Mouse (Mus musculus) MEL (cell line): ENCODE data around the gene Rrad. TPM values are rescaled to one million over a fixed set of nuclear protein-coding genes. Genes with fewer than 3 reads are reported as not detected.
"Not testable (repeated sequence)": the region's sequence is repeated elsewhere in the genome, so short reads cannot be mapped to it uniquely, and the experiment has no call there.

Experiments used
- DNase-seq: peaks from one replicate; pipeline ENCODE4 v3.0.0; 2011; ENCODE audit warnings: low read depth, low spot score
- H3K27ac ChIP-seq: 2 replicates; pipeline ENCODE4 v1.5.1; 2012; ENCODE audit warnings: low read depth, mild to moderate bottlenecking, control low read depth, low read length, moderate library complexity; ENCODE audit not compliant: control insufficient read depth
- H3K27me3 ChIP-seq, 2 experiments: fragments of 150-350 bp in 1 of 2; sonication (generic) in 1 of 2; 2 replicates each; pipeline ENCODE4 v1.6.1; 2012; ENCODE audit warnings: low read length in 2 of 2, mild to moderate bottlenecking in 2 of 2, improper control_type of control experiment in 1 of 2, moderate library complexity in 1 of 2; ENCODE audit not compliant: insufficient read depth in 2 of 2, control insufficient read depth in 1 of 2
- H3K36me3 ChIP-seq, 2 experiments: 2 replicates each; pipeline ENCODE4 v1.6.1; 2012 to 2014; ENCODE audit warnings: low read length in 2 of 2, improper control_type of control experiment in 1 of 2, inconsistent platforms in 1 of 2, mild to moderate bottlenecking in 1 of 2; ENCODE audit not compliant: insufficient read depth in 2 of 2, control insufficient read depth in 1 of 2
- H3K4me1 ChIP-seq, 2 experiments: fragments of 150-350 bp in 1 of 2; sonication (generic) in 1 of 2; 2 replicates each; pipeline ENCODE4 v1.6.1; 2012; ENCODE audit warnings: low read length in 2 of 2, improper control_type of control experiment in 1 of 2, mild to moderate bottlenecking in 1 of 2; ENCODE audit not compliant: insufficient read depth in 2 of 2, control insufficient read depth in 1 of 2
- H3K4me3 ChIP-seq, 2 experiments: fragments of 150-350 bp in 1 of 2; sonication (generic) in 1 of 2; 2 replicates each; pipeline ENCODE4 v1.5.1; 2012; ENCODE audit warnings: low read depth in 2 of 2, low read length in 2 of 2, mild to moderate bottlenecking in 2 of 2, moderate library complexity in 2 of 2, control low read depth in 1 of 2, improper control_type of control experiment in 1 of 2; ENCODE audit not compliant: control insufficient read depth in 1 of 2, insufficient read depth in 1 of 2
- H3K79me2 ChIP-seq: 2 replicates; pipeline ENCODE4 v1.6.1; 2012; ENCODE audit warnings: mild to moderate bottlenecking, low read length, moderate library complexity; ENCODE audit not compliant: control insufficient read depth, poor library complexity, insufficient read depth
- H3K9ac ChIP-seq: 2 replicates; pipeline ENCODE4 v1.6.1; 2012; ENCODE audit warnings: low read depth, mild to moderate bottlenecking, control low read depth, low read length, moderate library complexity; ENCODE audit not compliant: control insufficient read depth, poor library complexity, severe bottlenecking
- H3K9me3 ChIP-seq: fragments of 150-350 bp; sonication (generic); replicated peaks from 2 replicates; pipeline ENCODE4 v1.6.1; 2012; ENCODE audit warnings: mild to moderate bottlenecking, low read length, improper control_type of control experiment, moderate library complexity; ENCODE audit not compliant: insufficient read depth
- CTCF ChIP-seq, 3 experiments: IDR thresholded peaks in 2 of 3; conservative IDR thresholded peaks in 1 of 3; 2 replicates each; pipeline ENCODE4 v1.5.1; 2011 to 2012; ENCODE audit warnings: low read length in 3 of 3, low read depth in 2 of 3, mild to moderate bottlenecking in 2 of 3, improper control_type of control experiment in 1 of 3, inconsistent platforms in 1 of 3, mixed read lengths in 1 of 3, moderate library complexity in 1 of 3; ENCODE audit not compliant: control insufficient read depth in 1 of 3, insufficient read depth in 1 of 3, poor library complexity in 1 of 3, severe bottlenecking in 1 of 3
- E2F4 ChIP-seq: IDR thresholded peaks from 2 replicates; pipeline ENCODE4 v1.6.1; 2011; ENCODE audit warnings: low read depth, low read length, improper control_type of control experiment, borderline replicate concordance
- JUND ChIP-seq: IDR thresholded peaks from 2 replicates; pipeline ENCODE4 v1.6.1; 2011; ENCODE audit warnings: low read depth, mild to moderate bottlenecking, improper control_type of control experiment, low read length
- KAT2A ChIP-seq: conservative IDR thresholded peaks from 2 replicates; pipeline ENCODE4 v1.6.1; 2012; ENCODE audit warnings: low read depth, low read length, improper control_type of control experiment, inconsistent platforms
- MAZ ChIP-seq: IDR thresholded peaks from 2 replicates; pipeline ENCODE4 v1.6.1; 2012; ENCODE audit warnings: low read depth, mild to moderate bottlenecking, inconsistent platforms, low read length, improper control_type of control experiment
- MXI1 ChIP-seq: IDR thresholded peaks from 2 replicates; pipeline ENCODE4 v1.6.1; 2011; ENCODE audit warnings: mild to moderate bottlenecking, low read depth, low read length, improper control_type of control experiment
- MYB ChIP-seq: IDR thresholded peaks from 2 replicates; pipeline ENCODE4 v1.6.1; 2011; ENCODE audit warnings: mild to moderate bottlenecking, low read depth, low read length, improper control_type of control experiment
- MYC ChIP-seq: IDR thresholded peaks from 2 replicates; pipeline ENCODE4 v1.6.1; 2011; ENCODE audit warnings: low read depth, mild to moderate bottlenecking, low read length, improper control_type of control experiment, moderate library complexity
- NELFE ChIP-seq: IDR thresholded peaks from 2 replicates; pipeline ENCODE4 v1.6.1; 2011; ENCODE audit warnings: low read depth, low read length, improper control_type of control experiment
- NRF1 ChIP-seq: IDR thresholded peaks from 2 replicates; pipeline ENCODE4 v1.6.1; 2014; ENCODE audit warnings: low read depth, mild to moderate bottlenecking, inconsistent platforms, low read length, improper control_type of control experiment, moderate library complexity; ENCODE audit not compliant: poor library complexity, insufficient read depth, severe bottlenecking
- POLR2A ChIP-seq, 2 experiments: IDR thresholded peaks; 2 replicates each; pipeline ENCODE4 v1.6.1; 2011 to 2012; ENCODE audit warnings: low read length in 2 of 2, mild to moderate bottlenecking in 2 of 2, control low read depth in 1 of 2, improper control_type of control experiment in 1 of 2, low read depth in 1 of 2, moderate library complexity in 1 of 2; ENCODE audit not compliant: control insufficient read depth in 1 of 2, insufficient read depth in 1 of 2, poor library complexity in 1 of 2
- POLR2AphosphoS5 ChIP-seq: IDR thresholded peaks from 2 replicates; pipeline ENCODE4 v1.6.1; 2012; ENCODE audit warnings: low read depth, borderline replicate concordance, mild to moderate bottlenecking, inconsistent platforms, low read length, moderate library complexity, mixed read lengths
- SMC3 ChIP-seq: IDR thresholded peaks from 2 replicates; pipeline ENCODE4 v1.6.1; 2011; ENCODE audit warnings: low read depth, low read length, improper control_type of control experiment
- TBP ChIP-seq: IDR thresholded peaks from 2 replicates; pipeline ENCODE4 v1.8.0; 2011; ENCODE audit warnings: low read depth, low read length, improper control_type of control experiment
- USF1 ChIP-seq: IDR thresholded peaks from 2 replicates; pipeline ENCODE4 v1.6.1; 2014; ENCODE audit warnings: low read depth, mild to moderate bottlenecking, inconsistent platforms, low read length, improper control_type of control experiment, moderate library complexity
- ZKSCAN1 ChIP-seq: IDR thresholded peaks from 2 replicates; pipeline ENCODE4 v1.6.1; 2012; ENCODE audit warnings: low read depth, mild to moderate bottlenecking, inconsistent platforms, low read length, improper control_type of control experiment, moderate library complexity
- polyA plus RNA-seq, 2 experiments: library from polyadenylated mRNA; stranded (reverse) in 1 of 2; unstranded in 1 of 2; fragments of >175 nt in 1 of 2; fragments of >200 nt in 1 of 2; gene quantifications; 2 replicates each; pipeline versions ENCODE4 v1.2.1 to v1.2.4; 2012; ENCODE audit warnings: low replicate concordance in 2 of 2, low read depth in 1 of 2; ENCODE audit not compliant: insufficient read length in 2 of 2, insufficient read depth in 1 of 2, missing spikeins in 1 of 2
- total RNA-seq: library from RNA; depleted of rRNA; stranded (reverse); fragments of 300-350 nt; gene quantifications from 2 replicates; pipeline ENCODE4 v1.2.3, GENCODE M21; 2012

Rrad gene
- total and polyA plus RNA-seq, 3 experiments = 8.9 to 9.4 TPM; not detected in 1

DNA sequence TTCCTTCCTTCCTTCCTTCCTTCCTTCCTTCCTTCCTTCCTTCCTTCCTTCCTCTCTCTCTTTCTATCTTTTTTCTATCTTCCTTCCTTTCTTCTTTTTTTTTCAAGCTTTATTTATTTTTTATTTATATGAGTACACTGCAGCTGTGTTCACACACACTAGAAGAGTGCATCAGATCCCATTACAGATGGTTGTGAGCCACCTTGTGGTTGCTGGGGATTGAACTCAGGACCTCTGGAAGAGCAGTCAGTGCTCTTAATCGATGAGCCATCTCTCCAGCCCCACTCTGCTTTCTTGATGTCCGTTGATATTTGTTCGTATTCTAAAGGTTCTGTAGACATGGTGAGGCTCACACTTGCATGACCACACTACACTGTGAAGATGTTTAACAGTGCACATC, 13.1 kb upstream of the Rrad start:
- H3K9ac ChIP-seq, H3K27ac ChIP-seq, H3K4me3 ChIP-seq, H3K9me3 ChIP-seq, H3K27me3 ChIP-seq, H3K36me3 ChIP-seq, DNase-seq: not testable (repeated sequence)
- H3K79me2 ChIP-seq = peaks cover 14% of the 10 kb centered on the region
- H3K4me1 ChIP-seq = peaks cover 0 to 16% of the 10 kb centered on the region in 2 experiments; a peak in 2 of 4 replicates
- TF ChIP-seq CTCF (IDR thresholded peaks at IDR 0.05 in 2 of 3, conservative IDR thresholded peaks at IDR 0.05 in 1 of 3; ENCODE audit: control insufficient read depth in 1 of 3, insufficient read depth in 1 of 3, low read depth in 2 of 3, low read length in 3 of 3, poor library complexity in 1 of 3, severe bottlenecking in 1 of 3) (peak in 1 of 3 experiments; percentile 17; a peak in 2 of 6 replicates), SMC3 (peak; percentile 46)

DNA sequence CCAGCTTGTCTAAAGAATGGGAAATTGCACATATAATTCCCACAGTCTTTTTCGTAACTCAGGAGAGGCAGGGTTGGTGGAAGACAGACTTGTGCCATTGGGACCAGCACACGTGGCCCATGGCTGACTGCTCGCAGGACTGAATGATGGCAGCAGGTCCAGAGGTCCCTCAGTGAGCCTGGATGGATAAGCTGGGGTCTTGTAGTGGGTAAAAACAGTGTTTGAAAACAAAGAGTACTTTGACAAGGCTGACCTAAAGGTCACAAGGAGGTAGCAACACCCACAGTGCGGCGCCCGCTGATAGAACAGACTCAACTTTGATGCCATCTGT, 11.2 kb upstream of the Rrad start:
- Histone ChIP-seq H3K9me3 (no peaks in the 10 kb centered on the region), H3K4me1 (peaks cover 6 to 19% of the 10 kb centered on the region in 2 experiments), H3K9ac (peak overlapping the region; percentile 92), H3K27me3 (no peaks in the 10 kb centered on the region), H3K4me3 (peak overlapping the region; percentile 66 to 92), H3K27ac (peak overlapping the region; percentile 85), H3K79me2 (peaks cover 14% of the 10 kb centered on the region), H3K36me3 (peaks cover 0 to 18% of the 10 kb centered on the region in 2 experiments; a peak in 2 of 4 replicates)
- no peak for DNase-seq
- no peak for TF ChIP-seq MXI1
- no peak for TF ChIP-seq POLR2A (IDR thresholded peaks at IDR 0.05; ENCODE audit: control insufficient read depth in 1 of 2, insufficient read depth in 1 of 2, low read depth in 1 of 2, low read length in 2 of 2, poor library complexity in 1 of 2)
- no peak for TF ChIP-seq ZKSCAN1
- TF ChIP-seq NELFE = no peak
- no peak for TF ChIP-seq TBP
- TF ChIP-seq CTCF (IDR thresholded peaks at IDR 0.05 in 2 of 3, conservative IDR thresholded peaks at IDR 0.05 in 1 of 3; ENCODE audit: control insufficient read depth in 1 of 3, insufficient read depth in 1 of 3, low read depth in 2 of 3, low read length in 3 of 3, poor library complexity in 1 of 3, severe bottlenecking in 1 of 3) = no peak
- no peak for TF ChIP-seq JUND
- no peak for TF ChIP-seq MAZ
- TF ChIP-seq MYB = no peak
- no peak for TF ChIP-seq POLR2AphosphoS5
- no peak for TF ChIP-seq USF1
- no peak for TF ChIP-seq MYC
- TF ChIP-seq E2F4 = no peak
- no peak for TF ChIP-seq KAT2A
- no peak for TF ChIP-seq NRF1
